ENCODE assay signal across 21 mouse cellular contexts in the genomic region with DNA sequence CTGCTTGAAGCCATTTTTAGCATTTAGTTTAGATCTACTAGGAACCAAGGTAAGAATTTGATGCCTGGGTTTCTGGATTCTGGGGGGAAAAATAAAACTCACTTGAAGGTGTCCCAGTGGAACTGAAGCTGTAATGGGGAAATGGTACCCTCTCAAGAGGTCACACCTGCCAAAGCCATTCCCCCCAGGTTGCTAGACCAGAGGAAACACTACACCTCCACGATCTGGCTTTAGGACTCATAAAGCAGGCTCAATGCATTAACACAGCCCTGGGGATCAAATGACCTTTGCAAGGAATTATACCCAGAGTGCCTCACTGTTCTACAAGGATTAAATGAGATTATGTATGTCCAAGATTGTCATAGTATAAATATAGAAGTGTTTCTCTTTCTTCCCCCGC.
A peak's percentile ranks its signal among the peaks of the same experiment; 100 is the strongest.
DNase-seq lines count a peak whose midpoint lies in the region; ATAC-seq lines count a peak whose summit lies in the region.
"Had no signal": no experiment of that assay in that cellular context is flagged by ENCODE, and none has a peak within 500 bp of the region (broad histone marks: within the 10 kb centered on the region; RNA-seq: fewer than 3 reads in every experiment).

No protein-coding gene starts in this region.

- H3K36me3 ChIP-seq in limb, embryonic 12.5 days, result no peaks in the 10 kb centered on the region
- no peaks in the 10 kb centered on the region for H3K36me3 ChIP-seq in limb, embryonic 10.5 days
- no peaks in the 10 kb centered on the region for H3K36me3 ChIP-seq in limb, embryonic 13.5 days
- H3K36me3 ChIP-seq: embryonic facial prominence, embryonic 13.5 days; embryonic facial prominence, embryonic 15.5 days; forebrain, embryonic 10.5 days; forebrain, embryonic 12.5 days had no signal

- WGBS in limb, embryonic 12.5 days, result 44% methylated on average over 2 of the region's 2 CpGs
- WGBS in limb, embryonic 10.5 days, result 64% methylated on average over 2 of the region's 2 CpGs
- WGBS in limb, embryonic 13.5 days, result 27% methylated on average over 2 of the region's 2 CpGs

- H3K27ac ChIP-seq in limb, embryonic 12.5 days, result no peak overlapping the region
- no peak overlapping the region for H3K27ac ChIP-seq in limb, embryonic 10.5 days
- no peak overlapping the region for H3K27ac ChIP-seq in limb, embryonic 13.5 days
- H3K27ac ChIP-seq: embryonic facial prominence, embryonic 13.5 days; embryonic facial prominence, embryonic 15.5 days; forebrain, embryonic 10.5 days; forebrain, embryonic 12.5 days had no signal

- H3K4me3 ChIP-seq in limb, embryonic 12.5 days (replicated peaks), result no peak overlapping the region
- H3K4me3 ChIP-seq in limb, embryonic 10.5 days, result no peak overlapping the region
- H3K4me3 ChIP-seq in limb, embryonic 13.5 days, result no peak overlapping the region
- H3K4me3 ChIP-seq: embryonic facial prominence, embryonic 13.5 days; embryonic facial prominence, embryonic 15.5 days; erythroblast, embryonic 14.5 days; forebrain, embryonic 10.5 days; forebrain, embryonic 12.5 days had no signal

- peak; percentile 82; the same call in 1 of the 2 replicates for ATAC-seq in limb, embryonic 12.5 days (ENCODE audit: insufficient number of reproducible peaks, insufficient read depth, low FRiP score, low TSS enrichment, low read depth)
- 0 out of 2 replicates have a peak, but pooled peaks have one; percentile 36 for ATAC-seq in limb, embryonic 13.5 days (ENCODE audit: low FRiP score, low read depth)
- ATAC-seq: forebrain, embryonic 14.5 days; forebrain, embryonic 16.5 days had no signal

- no peaks in the 10 kb centered on the region for H3K9me3 ChIP-seq in limb, embryonic 12.5 days
- no peaks in the 10 kb centered on the region for H3K9me3 ChIP-seq in limb, embryonic 10.5 days (replicated peaks)
- no peaks in the 10 kb centered on the region for H3K9me3 ChIP-seq in limb, embryonic 13.5 days
- H3K9me3 ChIP-seq: embryonic facial prominence, embryonic 13.5 days; embryonic facial prominence, embryonic 15.5 days; forebrain, embryonic 10.5 days; forebrain, embryonic 12.5 days had no signal

- no peak overlapping the region for H3K4me2 ChIP-seq in limb, embryonic 12.5 days
- H3K4me2 ChIP-seq in limb, embryonic 13.5 days (replicated peaks), result no peak overlapping the region
- H3K4me2 ChIP-seq: embryonic facial prominence, embryonic 13.5 days; embryonic facial prominence, embryonic 15.5 days; forebrain, embryonic 12.5 days had no signal

- no peak for DNase-seq in limb, embryonic 10.5 days (ENCODE audit: low spot score)
- DNase-seq in embryo, embryonic 10.5 days (ENCODE audit: low spot score), result no peak
- no peak for DNase-seq in cerebellum, adult 8-10 months
- DNase-seq: adrenal gland, adult 2 months; adrenal gland, postnatal 10 days; adrenal gland, postnatal 25 days; cerebellum, adult 11 months; cerebellum, adult 18-20 months; cerebellum, adult 9-10 months; cerebellum, postnatal 10 days; cerebellum, postnatal 25 days; embryo, embryonic 11 days had no signal

- no peaks in the 10 kb centered on the region for H3K27me3 ChIP-seq in limb, embryonic 12.5 days
- H3K27me3 ChIP-seq in limb, embryonic 10.5 days (ENCODE audit: low read depth, poor library complexity, severe bottlenecking), result no peaks in the 10 kb centered on the region
- no peaks in the 10 kb centered on the region for H3K27me3 ChIP-seq in limb, embryonic 13.5 days
- H3K27me3 ChIP-seq: embryonic facial prominence, embryonic 13.5 days; embryonic facial prominence, embryonic 15.5 days; forebrain, embryonic 12.5 days had no signal

- no peaks in the 10 kb centered on the region for H3K4me1 ChIP-seq in limb, embryonic 12.5 days (replicated peaks)
- peaks cover 3% of the 10 kb centered on the region; the same call in 1 of the 2 replicates for H3K4me1 ChIP-seq in limb, embryonic 10.5 days
- no peaks in the 10 kb centered on the region for H3K4me1 ChIP-seq in limb, embryonic 13.5 days
- H3K4me1 ChIP-seq: embryonic facial prominence, embryonic 13.5 days; embryonic facial prominence, embryonic 15.5 days; forebrain, embryonic 10.5 days; forebrain, embryonic 12.5 days had no signal

- H3K9ac ChIP-seq in limb, embryonic 12.5 days (replicated peaks), result no peak overlapping the region
- H3K9ac ChIP-seq in limb, embryonic 13.5 days, result no peak overlapping the region
- H3K9ac ChIP-seq: embryonic facial prominence, embryonic 13.5 days; embryonic facial prominence, embryonic 15.5 days; forebrain, embryonic 12.5 days had no signal
